Mouse (Mus musculus): ENCODE data around the gene C5ar1.
"Not testable (repeated sequence)": the region's sequence is repeated elsewhere in the genome, so short reads cannot be mapped to it uniquely, and the experiment has no call there.

Gene C5ar1

DNA sequence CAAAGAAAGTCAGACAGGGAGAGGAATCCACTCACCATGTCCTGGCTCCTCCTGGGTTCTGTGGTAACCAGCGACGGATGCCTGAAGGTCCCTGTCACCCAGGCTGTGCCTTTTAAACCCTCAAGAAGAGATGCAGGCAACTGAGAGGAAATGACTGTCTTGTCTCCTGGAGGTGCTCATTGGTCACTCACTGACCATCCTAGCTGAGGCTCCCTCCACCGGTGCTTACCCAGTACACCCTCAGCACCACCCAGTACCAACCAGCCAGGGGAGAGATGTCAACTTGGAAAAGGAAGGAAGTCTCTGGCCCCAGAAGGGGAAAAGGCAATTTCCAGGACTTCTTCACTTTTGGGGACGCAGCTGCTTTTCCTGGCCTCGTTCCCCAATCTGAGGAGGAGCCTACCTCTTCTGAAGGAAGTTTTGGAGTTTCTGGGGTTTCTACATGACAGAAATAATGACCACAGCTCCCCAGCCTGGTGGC, at the start of gene C5ar1:
C5ar1 (minus strand) TSS at position 431 of the 481 bp plus-strand sequence.
- DNase-seq (ENCODE audit: low read depth) = no peak

DNA sequence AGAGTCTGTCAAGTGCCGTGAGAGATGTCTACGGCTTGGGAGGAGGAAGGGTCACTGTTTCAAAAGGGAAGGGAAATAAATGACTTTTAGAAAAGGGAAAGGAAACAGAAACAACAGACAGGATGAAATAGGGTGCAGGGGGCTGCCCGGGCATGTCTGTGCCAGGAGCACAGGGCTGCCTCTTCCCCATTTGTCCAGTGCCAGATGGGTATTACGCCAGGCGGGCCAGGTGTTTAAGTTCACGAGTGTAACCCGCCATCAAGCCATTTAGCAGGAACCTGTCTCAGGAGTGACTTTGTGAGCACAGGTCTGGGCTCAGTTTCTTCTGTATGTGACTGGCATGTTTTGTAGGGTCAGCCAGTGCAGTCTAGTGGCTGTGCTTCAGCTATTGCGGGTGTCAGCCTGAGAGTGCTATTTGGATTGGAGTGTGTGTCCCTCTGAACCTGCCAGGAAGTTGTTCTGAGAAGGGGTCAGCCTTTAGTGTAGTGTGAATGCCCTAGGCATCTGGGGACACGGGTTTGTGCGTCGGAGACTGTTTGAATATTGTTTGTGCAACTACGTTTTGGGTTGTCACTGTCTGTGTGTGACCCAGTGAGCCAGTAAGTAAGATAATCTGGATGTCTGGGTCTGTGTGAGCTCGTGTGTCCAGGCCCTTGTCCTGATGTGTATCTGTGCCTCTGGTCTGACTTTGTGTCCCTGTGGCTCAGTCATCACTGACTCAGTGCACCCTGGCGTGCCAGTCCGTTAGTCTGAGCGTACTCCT, 49.4 kb upstream of the C5ar1 start:
- DNase-seq (ENCODE audit: low read depth) = peak; percentile 44

DNA sequence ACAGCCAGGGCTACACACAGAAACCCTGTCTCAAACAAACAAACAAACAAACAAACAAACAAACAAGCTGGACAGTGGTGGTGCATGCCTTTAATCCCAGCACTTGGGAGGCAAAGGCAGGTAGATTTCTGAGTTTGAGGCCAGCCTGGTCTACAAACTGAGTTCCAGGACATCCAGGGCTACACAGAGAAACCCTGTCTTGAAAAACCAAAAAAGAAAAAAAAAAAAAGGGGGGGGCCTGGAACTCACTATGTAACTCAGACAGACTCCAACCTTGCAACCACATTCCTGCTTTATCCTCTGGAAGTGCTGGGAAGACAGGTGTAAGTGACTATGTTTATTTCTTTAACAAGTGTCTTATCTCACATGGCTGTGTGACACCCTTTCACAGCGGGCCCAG, 48.8 kb upstream of the C5ar1 start, which contains the start of gene Bbc3:
Bbc3 (plus strand) TSS at position 301 of the 400 bp plus-strand sequence.
- DNase-seq (ENCODE audit: low read depth) = not testable (repeated sequence)

DNA sequence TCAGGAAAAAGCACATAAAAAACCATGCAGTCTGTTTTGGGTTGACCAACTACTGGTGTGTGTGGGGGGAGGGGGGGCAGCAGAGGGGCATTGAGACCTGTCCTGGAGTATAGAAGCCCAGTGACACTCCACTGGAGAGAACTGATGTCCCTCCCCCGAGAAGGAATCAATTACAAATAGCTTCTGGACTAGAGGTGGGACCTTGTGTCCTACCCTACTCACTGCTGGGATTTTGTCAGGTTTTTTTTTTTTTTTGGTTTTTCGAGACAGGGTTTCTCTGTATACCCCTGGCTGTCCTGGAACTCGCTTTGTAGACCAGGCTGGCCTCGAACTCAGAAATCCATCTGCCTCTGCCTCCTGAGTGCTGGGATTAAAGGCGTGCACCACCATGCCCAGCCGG, 47.8 kb upstream of the C5ar1 start:
- DNase-seq (ENCODE audit: low read depth) = not testable (repeated sequence)

DNA sequence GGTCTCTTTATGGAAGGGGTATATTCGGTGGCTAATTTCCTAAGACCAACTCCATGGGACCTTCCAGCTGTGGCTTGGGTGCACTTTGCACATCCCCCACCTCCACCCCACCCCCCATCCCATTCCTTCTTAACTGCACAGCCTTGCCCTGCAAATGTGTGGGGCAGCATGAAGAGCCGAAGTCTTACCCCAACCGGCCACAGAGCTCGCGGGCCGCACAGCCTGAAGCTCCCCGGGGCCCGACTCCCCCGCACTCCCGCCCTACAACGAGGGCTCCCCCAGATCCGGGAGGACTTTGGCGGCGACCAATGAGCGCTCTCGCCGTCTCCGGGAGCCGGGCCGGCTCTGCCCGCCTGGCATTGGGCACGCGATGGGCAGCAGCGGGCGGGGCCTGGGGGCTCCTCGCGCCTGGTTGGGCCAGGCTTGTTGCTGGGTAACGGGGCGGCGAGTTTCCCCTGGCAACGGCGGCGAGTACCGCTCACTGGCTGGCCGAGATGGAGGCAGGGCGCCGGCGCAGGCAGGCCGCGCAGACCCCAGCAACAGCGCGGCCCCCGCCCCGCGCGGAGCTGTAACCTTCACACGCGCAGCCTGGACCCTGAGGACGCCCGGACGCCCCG, 40.2 kb upstream of the C5ar1 start:
- DNase-seq (ENCODE audit: low read depth) = peak; percentile 70

DNA sequence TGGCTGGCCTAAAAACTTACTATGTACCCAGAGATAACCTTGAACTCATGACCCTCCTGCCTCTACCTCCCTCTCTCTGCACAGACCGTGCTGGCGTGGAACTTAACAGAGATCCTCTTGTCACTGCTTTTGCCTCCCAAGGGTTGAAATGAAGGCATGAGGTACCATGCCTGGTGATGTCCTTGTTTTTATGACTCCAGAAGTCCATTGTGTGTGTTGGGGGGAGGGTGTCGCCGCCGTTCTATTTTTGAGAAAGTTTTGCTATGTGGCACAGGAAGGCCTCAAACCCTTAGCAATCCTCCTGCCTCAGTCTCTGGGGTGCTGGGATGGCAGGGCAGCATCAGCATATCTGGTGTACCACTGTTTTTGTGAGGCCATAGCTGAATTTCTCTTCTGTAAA, 39.6 kb upstream of the C5ar1 start:
- no peak for DNase-seq (ENCODE audit: low read depth)

DNA sequence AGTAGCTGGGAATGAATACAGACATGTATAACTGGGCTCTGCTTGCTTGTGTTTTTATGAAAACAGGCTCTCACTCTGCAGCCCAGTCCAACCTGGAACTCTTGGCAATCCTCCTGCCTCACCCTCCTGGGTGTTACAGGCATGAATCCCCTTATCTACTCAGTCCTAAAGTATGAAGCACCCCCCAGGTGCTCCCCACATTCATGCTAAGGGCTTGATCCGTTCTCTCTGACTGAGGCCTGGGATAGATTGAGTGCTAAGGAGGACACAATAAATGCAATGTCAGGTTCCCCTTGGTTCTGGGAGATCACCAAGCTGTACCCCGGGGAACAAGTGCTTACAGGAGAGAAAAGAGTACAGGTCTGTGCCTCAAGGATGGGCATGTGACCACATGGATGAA, 38.3 kb upstream of the C5ar1 start:
- no peak for DNase-seq (ENCODE audit: low read depth)

DNA sequence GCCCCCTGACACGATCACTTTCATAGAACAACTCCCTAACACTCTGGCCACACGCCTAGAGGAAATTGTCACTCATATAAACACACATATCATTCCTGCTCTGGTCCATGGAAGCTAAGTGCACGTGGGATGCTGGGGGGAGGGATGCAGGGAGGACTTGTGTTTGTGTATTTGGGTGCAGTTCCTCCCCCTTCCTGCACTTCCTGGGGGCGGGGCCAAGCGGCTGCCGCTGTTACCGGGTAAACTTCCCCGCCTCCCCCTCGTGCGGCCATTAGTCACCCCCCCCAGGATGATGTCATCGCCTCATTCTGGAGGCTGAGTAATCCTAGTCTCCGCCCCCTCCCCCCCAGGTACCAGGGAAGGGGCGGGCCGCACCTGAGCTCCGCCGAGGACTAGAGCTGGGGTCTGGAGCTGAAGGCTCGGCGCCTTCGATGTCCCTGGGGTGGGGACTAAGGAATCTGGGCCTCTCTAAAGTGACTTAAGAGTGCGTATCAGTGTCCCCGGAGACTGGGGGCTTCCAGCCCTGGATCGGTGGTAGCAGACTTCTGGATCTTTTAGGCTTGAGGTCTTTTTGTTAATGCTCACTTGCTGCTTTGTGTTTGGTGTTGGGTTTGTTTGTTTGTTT, 37.5 kb upstream of the C5ar1 start:
- DNase-seq (ENCODE audit: low read depth) = peak; percentile 97

DNA sequence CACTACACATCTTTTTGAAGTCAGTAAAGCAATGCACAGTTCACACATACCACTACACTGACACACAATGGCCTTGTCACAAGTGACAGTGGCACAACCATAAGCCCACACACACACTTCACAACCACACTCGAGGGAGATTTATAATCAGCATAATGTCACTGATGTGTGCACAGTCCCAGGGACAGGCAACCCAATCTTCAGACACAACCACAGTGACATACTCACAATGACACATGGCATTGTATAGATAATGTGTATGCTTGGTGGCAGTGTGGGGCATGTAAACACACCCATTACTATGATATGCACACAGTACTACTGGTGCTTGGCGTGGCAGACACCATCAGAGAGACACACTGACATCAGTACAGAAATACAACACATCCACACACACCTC, 36.8 kb upstream of the C5ar1 start:
- peak; percentile 55 for DNase-seq (ENCODE audit: low read depth)

DNA sequence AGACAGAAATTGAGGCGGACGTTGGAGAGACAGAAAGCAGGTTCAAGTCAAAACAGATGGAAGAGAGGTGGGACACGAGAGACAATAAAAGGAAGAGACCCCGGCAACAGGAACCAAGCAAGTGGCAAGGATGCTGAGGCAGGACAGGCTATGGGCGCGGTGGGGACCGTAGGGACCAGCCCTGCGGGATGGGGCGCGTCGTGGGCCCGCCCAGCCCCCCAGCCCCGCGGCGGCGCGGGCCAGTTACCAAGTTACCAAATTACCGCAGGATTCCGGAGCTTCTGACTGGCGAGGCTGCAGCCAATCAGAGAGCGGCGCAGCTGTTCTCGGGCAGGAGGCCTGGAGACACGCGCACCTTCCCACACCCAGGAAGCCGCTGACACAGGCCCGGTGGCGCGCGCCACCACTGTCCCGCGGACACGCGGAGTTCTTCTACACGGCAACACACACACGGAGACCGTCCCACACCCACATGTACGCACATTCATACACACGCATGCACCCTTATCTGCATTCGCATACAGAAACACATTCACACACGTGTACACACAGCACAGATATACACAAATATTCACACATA, 36.1 kb upstream of the C5ar1 start:
- DNase-seq (ENCODE audit: low read depth) = peak; percentile 93

DNA sequence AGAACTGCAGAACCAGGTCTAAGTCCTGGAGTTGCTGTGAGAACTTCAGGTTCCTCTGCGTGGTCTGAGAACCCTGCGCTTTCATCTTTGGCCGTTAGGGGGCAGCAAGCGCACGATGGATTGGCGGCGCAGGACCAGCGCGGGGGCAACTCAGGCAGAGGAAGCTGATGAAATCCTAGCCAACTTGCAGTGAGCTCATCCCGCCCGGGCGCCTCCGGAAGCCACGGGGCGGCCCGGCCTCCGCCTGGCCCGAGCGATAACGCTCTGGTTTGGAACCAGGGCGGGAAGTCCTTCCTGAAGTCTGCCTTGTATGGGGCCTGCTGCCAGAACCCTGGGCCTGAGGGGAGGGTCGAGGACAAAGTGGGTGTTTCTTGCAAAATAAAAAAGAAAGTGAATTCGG, 35.5 kb upstream of the C5ar1 start:
- peak; percentile 97 for DNase-seq (ENCODE audit: low read depth)

DNA sequence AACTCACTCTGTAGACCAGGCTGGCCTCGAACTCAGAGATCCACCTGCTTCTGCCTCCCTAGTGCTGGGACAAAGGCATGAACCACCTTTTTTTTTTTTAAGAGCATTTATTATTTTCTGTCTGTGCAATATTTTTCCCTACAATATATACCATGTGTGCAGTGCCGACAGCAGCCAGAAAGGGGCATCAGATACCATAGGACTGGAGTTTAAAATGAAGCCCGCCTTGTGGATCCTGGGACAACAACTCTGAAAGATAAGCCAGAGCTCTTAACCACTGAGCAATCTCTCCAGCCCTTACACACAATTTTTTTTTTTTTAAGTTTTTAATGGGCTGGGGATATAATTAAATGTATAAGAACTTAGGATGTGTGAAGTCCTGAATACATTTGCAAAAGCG, 35.0 kb upstream of the C5ar1 start:
- peak; percentile 79 for DNase-seq (ENCODE audit: low read depth)

DNA sequence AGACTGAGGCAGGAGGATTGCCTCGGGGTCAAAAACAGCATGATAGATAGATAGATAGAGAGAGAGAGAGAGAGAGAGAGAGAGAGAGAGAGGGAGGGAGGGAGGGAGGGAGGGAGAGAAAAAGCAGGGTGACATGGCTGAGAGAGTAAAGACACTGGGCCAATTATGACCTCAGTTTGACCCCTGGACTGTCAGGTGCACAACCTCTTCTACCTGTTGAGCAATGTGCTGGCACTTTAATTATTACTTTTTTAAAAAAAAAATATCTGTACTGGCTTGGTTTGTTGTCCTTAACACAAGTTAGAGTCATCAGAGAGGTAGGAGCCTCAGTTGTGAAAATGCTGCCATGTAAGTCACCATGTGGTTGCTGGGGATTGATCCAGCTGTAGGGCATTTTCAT, 28.5 kb upstream of the C5ar1 start:
- DNase-seq (ENCODE audit: low read depth) = no peak

DNA sequence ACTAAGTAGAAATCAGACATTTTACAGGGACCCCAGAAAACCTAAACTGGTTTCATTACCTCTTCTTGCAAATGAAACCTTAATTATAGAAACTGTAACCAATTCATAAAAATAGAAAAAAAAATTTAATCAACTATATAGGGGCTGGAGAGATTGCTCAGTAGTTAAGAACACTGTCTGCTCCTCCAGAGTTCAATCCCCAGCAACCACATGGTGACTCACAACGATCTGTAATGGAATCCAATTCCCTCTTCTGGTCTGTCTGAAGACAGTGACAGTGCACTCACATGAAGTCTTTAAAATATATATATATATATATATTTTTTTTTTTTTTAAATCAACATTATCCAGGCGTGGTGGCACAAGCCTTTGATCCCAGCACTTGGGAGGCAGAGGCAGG, 27.7 kb upstream of the C5ar1 start:
- no peak for DNase-seq (ENCODE audit: low read depth)

DNA sequence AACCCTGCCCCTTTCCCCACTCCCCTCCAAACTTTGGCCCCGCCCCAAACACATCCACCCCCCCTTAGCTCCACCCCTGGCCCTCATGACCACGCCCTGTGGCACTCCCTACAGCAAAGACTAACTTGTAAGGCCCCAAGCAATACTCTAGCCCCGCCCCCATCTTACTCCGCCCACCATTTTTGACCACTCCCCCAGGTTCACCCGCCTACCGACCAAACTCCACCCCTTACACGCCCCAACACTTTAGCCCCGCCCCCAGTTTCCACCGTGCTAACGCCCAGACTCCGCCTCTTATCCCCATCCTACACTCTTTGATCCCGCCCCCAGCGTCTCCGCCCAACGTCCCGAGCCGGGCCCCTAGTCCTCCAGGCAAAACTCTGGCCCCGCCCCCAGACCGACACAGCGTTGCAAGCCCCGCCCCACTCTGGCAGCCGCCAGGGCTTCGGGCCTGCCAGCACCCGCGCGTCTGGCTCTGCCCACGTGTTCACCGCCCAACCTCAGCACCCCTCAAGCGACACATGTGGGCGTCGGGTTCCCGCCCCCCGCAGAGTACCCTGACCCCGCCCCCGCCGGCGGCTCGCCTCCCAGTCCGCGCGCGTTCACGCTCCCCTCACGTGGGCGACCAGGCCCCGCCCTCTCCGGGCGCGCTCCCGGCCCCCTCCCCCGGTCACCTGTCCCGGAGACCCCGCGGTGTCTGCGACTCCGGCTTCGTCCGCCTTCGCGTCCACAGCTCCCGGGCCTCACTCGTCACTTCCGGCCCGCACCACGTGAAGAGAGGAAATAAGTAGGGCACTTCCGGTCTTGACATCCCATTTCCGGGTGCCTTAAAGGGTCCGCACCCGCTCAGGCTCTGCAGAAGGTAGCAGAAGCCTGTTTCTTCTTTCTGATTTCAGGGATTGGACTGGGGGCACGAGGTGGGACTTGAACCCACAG, 27.0 kb upstream of the C5ar1 start, which contains the start of gene Ccdc9:
Ccdc9 (minus strand) TSS at position 770 of the 936 bp plus-strand sequence.
- peak; percentile 98 for DNase-seq (ENCODE audit: low read depth)

DNA sequence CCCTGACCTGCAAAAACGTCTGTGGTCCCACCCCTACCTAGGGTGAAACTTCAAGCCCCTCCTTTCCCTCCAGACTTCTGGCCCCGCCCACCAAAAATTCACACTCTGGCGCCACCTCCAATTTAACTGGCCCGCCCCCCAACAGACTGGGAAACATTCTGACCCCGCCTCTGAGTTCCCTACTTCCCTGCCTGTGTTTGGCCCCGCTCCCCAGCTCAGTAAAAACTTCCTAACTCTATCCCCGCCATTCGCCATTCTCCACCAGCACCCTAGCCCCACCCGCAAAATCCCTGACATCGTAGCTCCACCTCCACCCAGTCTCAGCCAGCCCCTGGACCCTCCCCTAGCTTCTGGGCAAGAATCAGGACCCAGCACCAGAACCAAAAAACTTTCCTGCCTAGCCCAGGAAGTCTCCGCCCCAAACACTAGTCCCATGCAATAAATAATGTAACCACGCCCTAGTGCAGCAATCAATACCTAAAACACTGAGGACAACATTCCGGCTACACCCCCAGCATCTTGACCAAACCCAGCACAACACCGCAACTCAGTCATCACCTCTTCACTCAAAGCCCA, 26.2 kb upstream of the C5ar1 start:
- DNase-seq (ENCODE audit: low read depth) = peak; percentile 61

DNA sequence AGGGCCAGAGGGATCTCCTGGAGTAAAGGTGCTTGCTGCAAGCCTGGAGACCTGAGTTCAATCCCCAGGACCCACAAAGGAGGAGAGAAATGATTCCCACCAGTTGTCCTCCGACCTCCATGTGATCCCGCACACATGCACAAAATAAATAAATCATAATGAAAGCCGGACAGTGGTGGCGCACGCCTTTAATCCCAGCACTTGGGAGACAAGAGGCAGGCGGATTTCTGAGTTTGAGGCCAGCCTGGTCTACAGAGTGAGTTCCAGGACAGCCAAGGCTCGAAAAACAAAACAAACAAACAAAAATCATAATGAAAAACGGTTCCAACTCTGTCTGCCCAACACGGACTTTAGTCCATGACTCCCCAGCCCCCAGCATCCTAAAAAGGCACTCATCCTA, 25.6 kb upstream of the C5ar1 start:
- no peak for DNase-seq (ENCODE audit: low read depth)

DNA sequence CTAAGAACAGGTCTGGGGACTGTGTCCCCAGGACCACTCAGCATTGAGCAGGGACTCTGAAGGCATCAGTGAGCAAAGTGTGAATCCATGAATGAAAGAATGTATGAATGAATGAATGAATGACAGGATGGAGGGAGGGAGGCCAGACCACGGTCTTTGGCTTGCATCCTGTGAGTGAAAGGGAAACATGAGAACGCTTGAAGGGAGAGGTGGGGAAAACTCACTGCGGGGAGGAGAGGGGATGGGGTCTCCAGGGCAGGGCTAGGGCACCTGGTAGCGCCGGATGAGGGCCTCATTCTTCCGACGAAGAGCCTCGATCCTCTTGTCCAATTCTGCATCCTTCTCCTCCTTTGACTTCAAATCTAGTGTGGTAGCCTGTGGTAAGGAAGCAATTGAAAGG, 24.7 kb upstream of the C5ar1 start:
- DNase-seq (ENCODE audit: low read depth) = no peak

DNA sequence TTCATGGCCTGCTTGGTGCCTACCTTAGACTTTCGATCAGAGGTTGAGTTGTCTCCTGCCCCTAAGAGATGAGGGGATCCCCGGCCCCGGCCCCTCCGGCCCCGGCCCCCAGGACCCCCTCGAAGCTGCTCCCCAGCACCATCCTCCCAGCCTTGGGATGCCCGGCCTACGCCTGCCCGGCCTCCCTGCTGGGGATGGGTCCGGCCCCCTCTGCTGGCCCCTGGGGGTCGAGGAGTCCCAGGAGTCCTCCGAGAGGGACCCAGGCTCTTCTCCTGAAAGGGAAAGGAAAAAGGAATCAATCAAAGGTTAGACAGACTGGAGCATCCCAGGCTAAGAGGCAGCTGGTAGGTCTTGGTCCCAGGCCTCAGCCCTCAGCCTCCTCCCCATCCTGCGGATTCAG, 23.0 kb upstream of the C5ar1 start:
- DNase-seq (ENCODE audit: low read depth) = no peak

DNA sequence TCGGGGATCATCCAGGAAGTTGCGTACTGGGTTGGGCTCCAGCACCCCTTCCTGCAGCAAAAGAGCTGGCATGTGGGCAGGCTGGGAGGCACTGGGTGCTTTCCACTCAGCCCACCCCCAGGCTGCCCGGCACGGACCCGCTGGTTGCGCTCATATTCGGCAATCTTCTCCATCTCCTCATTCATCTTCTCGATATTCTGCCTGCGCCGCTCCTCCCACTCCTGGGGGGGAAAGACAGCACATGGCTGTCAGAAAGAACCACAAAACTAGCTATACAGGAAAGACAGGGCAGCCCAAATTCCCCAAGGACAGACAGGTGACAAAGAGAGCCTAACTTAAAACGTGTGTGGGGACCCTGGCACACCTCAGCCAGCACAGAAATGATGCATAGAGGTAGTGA, 21.4 kb upstream of the C5ar1 start:
- DNase-seq (ENCODE audit: low read depth) = peak; percentile 3
